Comparison of ENCODE assay signal across 8 mouse cellular contexts in genomic region chr2:121787767-121788166, GRCm38 (mm10). TPM values are rescaled to one million over a fixed set of nuclear protein-coding genes. Genes with fewer than 3 reads are reported as not detected.
DNase-seq lines count a peak whose midpoint lies in the region; ATAC-seq and TF ChIP-seq lines count a peak whose summit lies in the region.

No protein-coding gene starts in this region.

- H3K4me1 ChIP-seq in hindbrain, embryonic 12.5 days = peaks cover 6% of the 10 kb centered on the region; the same call in 1 of the 2 replicates
- H3K4me1 ChIP-seq in hindbrain, embryonic 13.5 days (replicated peaks) = peaks cover 18% of the 10 kb centered on the region
- H3K4me1 ChIP-seq in limb, embryonic 14.5 days (ENCODE audit: control insufficient read depth, insufficient read depth, low read length) = peaks cover 5% of the 10 kb centered on the region; the same call in 1 of the 2 replicates

- H3K36me3 ChIP-seq in hindbrain, embryonic 12.5 days = peaks cover 6% of the 10 kb centered on the region; the same call in 1 of the 2 replicates
- H3K36me3 ChIP-seq in hindbrain, embryonic 13.5 days = peaks cover 5% of the 10 kb centered on the region
- H3K36me3 ChIP-seq in limb, embryonic 14.5 days (ENCODE audit: control insufficient read depth, insufficient read depth, low read length) = no peaks in the 10 kb centered on the region

- no peak for TF ChIP-seq POLR2A in limb, embryonic 14.5 days (IDR thresholded peaks at IDR 0.05; ENCODE audit: borderline replicate concordance, extremely low read depth, insufficient read depth, insufficient read length)

- 67% methylated on average over 13 of the region's 13 CpGs for WGBS in hindbrain, embryonic 12.5 days
- 65% methylated on average over 13 of the region's 13 CpGs for WGBS in hindbrain, embryonic 13.5 days
- 58% methylated on average over 13 of the region's 13 CpGs for WGBS in limb, embryonic 14.5 days

- H3K4me2 ChIP-seq in hindbrain, embryonic 12.5 days (replicated peaks) = 0 out of 2 replicates have a peak overlapping the region, but pooled peaks have one; percentile 19
- no peak overlapping the region for H3K4me2 ChIP-seq in hindbrain, embryonic 13.5 days
- H3K4me2 ChIP-seq in limb, embryonic 14.5 days (replicated peaks; ENCODE audit: low read depth, low read length, severe bottlenecking) = 0 out of 2 replicates have a peak overlapping the region, but pooled peaks have one; percentile 6

- peak; percentile 11 for DNase-seq in c-Kit-positive CD71-positive TER-119-positive erythroid progenitor cells, embryonic 14.5 days (ENCODE audit: low spot score)
- no peak for DNase-seq in limb, embryonic 14.5 days (ENCODE audit: low spot score)
- DNase-seq in T-cell, adult 2 months (ENCODE audit: low spot score) = no peak
- no peak for DNase-seq in adrenal gland, adult 2 months
- no peak for DNase-seq in gastrocnemius, postnatal 4 days (ENCODE audit: low spot score in 2 of 2)

- no peak overlapping the region for H3K4me3 ChIP-seq in hindbrain, embryonic 12.5 days
- H3K4me3 ChIP-seq in hindbrain, embryonic 13.5 days = no peak overlapping the region
- no peak overlapping the region for H3K4me3 ChIP-seq in limb, embryonic 14.5 days (replicated peaks; ENCODE audit: low read length)

- H3K9me3 ChIP-seq in hindbrain, embryonic 12.5 days (replicated peaks) = no peaks in the 10 kb centered on the region
- H3K9me3 ChIP-seq in hindbrain, embryonic 13.5 days = no peaks in the 10 kb centered on the region
- no peaks in the 10 kb centered on the region for H3K9me3 ChIP-seq in limb, embryonic 14.5 days (ENCODE audit: control insufficient read depth, low read length)

- no peak overlapping the region for H3K9ac ChIP-seq in hindbrain, embryonic 12.5 days
- H3K9ac ChIP-seq in hindbrain, embryonic 13.5 days = no peak overlapping the region
- no peak overlapping the region for H3K9ac ChIP-seq in limb, embryonic 14.5 days (ENCODE audit: low read depth, low read length, severe bottlenecking)

- ATAC-seq in hindbrain, embryonic 12.5 days (ENCODE audit: low FRiP score) = peak; percentile 60; the same call in 1 of the 2 replicates
- ATAC-seq in hindbrain, embryonic 13.5 days (ENCODE audit: low FRiP score) = no peak
- ATAC-seq in CD4-positive, CD25-positive, alpha-beta regulatory T cell, adult 4 months = peak; percentile 85
- ATAC-seq in limb, embryonic 14.5 days (ENCODE audit: low FRiP score, low read depth) = no peak

- no peak overlapping the region for H3K27ac ChIP-seq in hindbrain, embryonic 12.5 days
- no peak overlapping the region for H3K27ac ChIP-seq in hindbrain, embryonic 13.5 days
- H3K27ac ChIP-seq in limb, embryonic 14.5 days (replicated peaks; ENCODE audit: low read depth, low read length) = no peak overlapping the region

- H3K27me3 ChIP-seq in hindbrain, embryonic 12.5 days = no peaks in the 10 kb centered on the region
- no peaks in the 10 kb centered on the region for H3K27me3 ChIP-seq in hindbrain, embryonic 13.5 days
- no peaks in the 10 kb centered on the region for H3K27me3 ChIP-seq in limb, embryonic 14.5 days (ENCODE audit: control insufficient read depth, insufficient read depth, low read length)

RNA-seq across cellular contexts. Expression of gene Frmd5, which starts 19.1 kb away (rescaled TPM):
- polyA plus RNA-seq in hindbrain, embryonic 12.5 days (2016; fragmentation: Nextera tagmentation; extraction: Ambion mirVana) = 26.5 and 32.1 TPM in 2 replicates
- 28.8 and 33.0 TPM in 2 replicates for polyA plus RNA-seq in hindbrain, embryonic 13.5 days (2015; fragmentation: Nextera tagmentation; extraction: Ambion mirVana)
- 1 to 10 TPM; 1.1 TPM for polyA plus RNA-seq in CD4-positive, CD25-positive, alpha-beta regulatory T cell, adult 4 months (2017; shearing (Covaris generic))
- polyA plus RNA-seq in limb, embryonic 14.5 days (2012; rRNA removed) = 1.8 and 2.2 TPM in 2 replicates
- 0.78 and 1.3 TPM in 2 replicates for polyA plus RNA-seq in limb, embryonic 14.5 days (2014; fragmentation: Nextera tagmentation; extraction: Ambion mirVana)
- total RNA-seq in adrenal gland, adult 2 months (2021) = 100 to 1,000 TPM in 1 of 2 experiments, 10 to 100 TPM in 1; 60.0 to 191 TPM
- 124 and 173 TPM in 2 replicates for polyA plus RNA-seq in adrenal gland, adult 2 months (2012; rRNA removed)
- total RNA-seq in gastrocnemius, postnatal 4 days (2021) = under 1 TPM; 0.83 to 0.91 TPM

Comparison
In these comparisons a context has a peak if more than half of its experiments do, and no peak if none do; other contexts are left out.
1. ATAC-seq: peak in hindbrain, embryonic 12.5 days (single experiment) and CD4-positive, CD25-positive, alpha-beta regulatory T cell, adult 4 months (single experiment); none in hindbrain, embryonic 13.5 days (single experiment) and limb, embryonic 14.5 days (single experiment).